Mouse (Mus musculus) monocyte, adult 5-6 weeks (primary cell): ENCODE results near the gene Ism2. TPM values are rescaled to one million over a fixed set of nuclear protein-coding genes. Genes with fewer than 3 reads are reported as not detected.
"Not testable (repeated sequence)": the region's sequence is repeated elsewhere in the genome, so short reads cannot be mapped to it uniquely, and the experiment has no call there.

ENCODE experiments used
- ATAC-seq: fragments of 153-309, 156-312 bp; replicated peaks from 2 replicates; pipeline ENCODE4 v1.8.0; 2017; ENCODE audit warnings: mild to moderate bottlenecking; ENCODE audit not compliant: low TSS enrichment, insufficient number of reproducible peaks, severe bottlenecking, poor library complexity, low FRiP score
- total RNA-seq: library from RNA; stranded (forward); fragments of 200-1000, 200-491, 200-594 nt; gene quantifications from 3 replicates; pipeline ENCODE4 v1.2.3, GENCODE M21; 2017

The Ism2 gene
- total RNA-seq, 1 experiment from 2014 or later, result not detected

GRCm38 (mm10) chr12:87300441-87300690, 861 bp upstream of the Ism2 start:
- ATAC-seq, result no peak

- ATAC-seq, result no peak
Measured at GRCm38 (mm10) chr12:87299037-87299656, 358 bp downstream of the Ism2 start.

GRCm38 (mm10) chr12:87293934-87294333, 5.6 kb downstream of the Ism2 start:
- ATAC-seq, result no peak

GRCm38 (mm10) chr12:87289100-87289499, 10.4 kb downstream of the Ism2 start:
- no peak for ATAC-seq

GRCm38 (mm10) chr12:87284726-87285125, 14.8 kb downstream of the Ism2 start:
- ATAC-seq, result 0 out of 2 replicates have a peak, but pooled peaks have one; percentile 34

GRCm38 (mm10) chr12:87284268-87284667, 15.2 kb downstream of the Ism2 start:
- no peak for ATAC-seq

GRCm38 (mm10) chr12:87283706-87284105, 15.8 kb downstream of the Ism2 start:
- no peak for ATAC-seq

GRCm38 (mm10) chr12:87282743-87283142, 16.8 kb downstream of the Ism2 start:
- no peak for ATAC-seq

- ATAC-seq, result no peak
Measured at GRCm38 (mm10) chr12:87281766-87282165, 17.7 kb downstream of the Ism2 start.

GRCm38 (mm10) chr12:87279879-87280278, 19.6 kb downstream of the Ism2 start:
- ATAC-seq, result no peak

GRCm38 (mm10) chr12:87279350-87279749, 20.2 kb downstream of the Ism2 start:
- no peak for ATAC-seq

- no peak for ATAC-seq
Measured at GRCm38 (mm10) chr12:87278118-87278730, 21.3 kb downstream of the Ism2 start.

- not testable (repeated sequence) for ATAC-seq
Measured at GRCm38 (mm10) chr12:87277251-87277650, 22.3 kb downstream of the Ism2 start.

- peak; percentile 27; the same call in 1 of the 2 replicates for ATAC-seq
Measured at GRCm38 (mm10) chr12:87274853-87275831, 24.4 kb downstream of the Ism2 start.

GRCm38 (mm10) chr12:87267682-87268081, 31.8 kb downstream of the Ism2 start:
- ATAC-seq, result no peak

- peak; percentile 20; the same call in 1 of the 2 replicates for ATAC-seq
Measured at GRCm38 (mm10) chr12:87266827-87267603, 32.5 kb downstream of the Ism2 start.

GRCm38 (mm10) chr12:87266108-87266826, 33.2 kb downstream of the Ism2 start, which contains the start of the genes Vipas39 and Ahsa1:
TSS of gene Vipas39 (minus strand) at chr12:87266256.
TSS of gene Ahsa1 (plus strand) at chr12:87266479.
- ATAC-seq, result peak; percentile 97

GRCm38 (mm10) chr12:87265444-87265843, 34.1 kb downstream of the Ism2 start:
- ATAC-seq, result no peak
